Mouse (Mus musculus) intestine, embryonic 14.5 days (tissue): ENCODE measurements around the gene Stk10. TPM values are rescaled to one million over a fixed set of nuclear protein-coding genes. Genes with fewer than 3 reads are reported as not detected.
"Not testable (repeated sequence)": the region's sequence is repeated elsewhere in the genome, so short reads cannot be mapped to it uniquely, and the experiment has no call there.

ENCODE experiments used
- ATAC-seq: fragments of 200-750 bp; cut with Nextera tagmentation; replicated peaks from 2 replicates; pipeline ENCODE4 v1.8.0; 2017; ENCODE audit warnings: low read depth, moderate number of reproducible peaks, moderate TSS enrichment, moderate library complexity; ENCODE audit not compliant: low FRiP score, low TSS enrichment
- DNase-seq: peaks from one replicate; pipeline ENCODE4 v3.0.0-alpha.2; 2018; ENCODE audit warnings: low spot score
- H3K27ac ChIP-seq: fragments of 300-500 bp; sonication (generic); 2 replicates; pipeline ENCODE4 v1.5.1; 2014; ENCODE audit warnings: low read depth, mild to moderate bottlenecking, control low read depth
- H3K27me3 ChIP-seq: fragments of 300-500 bp; sonication (generic); replicated peaks from 2 replicates; pipeline ENCODE4 v1.6.1; 2014; ENCODE audit warnings: low read length, control low read depth; ENCODE audit not compliant: control insufficient read depth, insufficient read depth
- H3K36me3 ChIP-seq: fragments of 300-500 bp; sonication (generic); 2 replicates; pipeline ENCODE4 v1.6.1; 2014; ENCODE audit warnings: low read length, control low read depth; ENCODE audit not compliant: control insufficient read depth, insufficient read depth
- H3K4me1 ChIP-seq: fragments of 300-500 bp; sonication (generic); replicated peaks from 2 replicates; pipeline ENCODE4 v1.6.1; 2014; ENCODE audit warnings: low read length, control low read depth, mixed read lengths; ENCODE audit not compliant: control insufficient read depth, insufficient read depth
- H3K4me2 ChIP-seq: fragments of 300-500 bp; sonication (generic); 2 replicates; pipeline ENCODE4 v1.6.1; 2014; ENCODE audit warnings: low read length
- H3K4me3 ChIP-seq: fragments of 300-500 bp; sonication (generic); 2 replicates; pipeline ENCODE4 v1.5.1; 2014; ENCODE audit warnings: low read depth, low read length, control low read depth, mixed read lengths
- H3K9ac ChIP-seq: fragments of 300-500 bp; sonication (generic); 2 replicates; pipeline ENCODE4 v1.6.1; 2014; ENCODE audit warnings: mild to moderate bottlenecking, low read length
- H3K9me3 ChIP-seq: fragments of 300-500 bp; sonication (generic); 2 replicates; pipeline ENCODE4 v1.6.1; 2016; ENCODE audit warnings: low read length, control low read depth; ENCODE audit not compliant: control insufficient read depth
- WGBS: fragments of 180-500 bp; shearing (Covaris S2); extraction: QIAGEN DNeasy Blood & Tissue Kit; methylation state at CpG from one replicate; pipeline ENCODE4 v1.1.7; 2014; 5-methylcytosine and 5-hydroxymethylcytosine counted together
- polyA plus RNA-seq: library from polyadenylated mRNA; unstranded; fragments of >200 nt; fragmentation: Nextera tagmentation; extraction: Ambion mirVana; gene quantifications from 2 replicates; pipeline ENCODE4 v1.2.1, GENCODE M21; 2014

Gene Stk10
- polyA plus RNA-seq, 1 experiment from 2014 or later = 3.0 TPM

DNA sequence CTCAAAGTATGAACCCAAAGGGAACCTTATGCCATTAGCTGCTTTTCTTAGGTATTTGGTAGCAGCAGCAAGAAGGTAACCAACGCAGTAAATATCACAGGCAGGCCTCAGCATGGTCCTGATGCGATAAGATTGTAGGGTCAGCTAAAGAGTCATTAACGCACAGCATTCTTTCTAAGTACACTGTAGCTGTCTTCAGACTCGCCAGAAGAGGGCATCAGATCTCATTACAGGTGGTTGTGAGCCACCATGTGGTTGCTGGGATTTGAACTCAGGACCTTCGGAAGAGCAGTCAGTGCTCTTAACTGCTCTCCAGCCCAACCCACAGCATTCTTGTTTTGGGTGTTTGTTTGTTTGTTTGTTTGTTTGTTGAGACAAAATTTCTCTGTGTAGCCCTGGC, 85.5 kb downstream of the Stk10 start:
- Histone ChIP-seq H3K27ac (peak overlapping the region; percentile 92), H3K4me1 (peaks cover 20% of the 10 kb centered on the region)
- not testable (repeated sequence) for H3K9ac ChIP-seq, DNase-seq, H3K9me3 ChIP-seq, ATAC-seq, H3K27me3 ChIP-seq, H3K36me3 ChIP-seq, H3K4me2 ChIP-seq, H3K4me3 ChIP-seq
- 88% methylated on average over 5 of the region's 5 CpGs for WGBS

DNA sequence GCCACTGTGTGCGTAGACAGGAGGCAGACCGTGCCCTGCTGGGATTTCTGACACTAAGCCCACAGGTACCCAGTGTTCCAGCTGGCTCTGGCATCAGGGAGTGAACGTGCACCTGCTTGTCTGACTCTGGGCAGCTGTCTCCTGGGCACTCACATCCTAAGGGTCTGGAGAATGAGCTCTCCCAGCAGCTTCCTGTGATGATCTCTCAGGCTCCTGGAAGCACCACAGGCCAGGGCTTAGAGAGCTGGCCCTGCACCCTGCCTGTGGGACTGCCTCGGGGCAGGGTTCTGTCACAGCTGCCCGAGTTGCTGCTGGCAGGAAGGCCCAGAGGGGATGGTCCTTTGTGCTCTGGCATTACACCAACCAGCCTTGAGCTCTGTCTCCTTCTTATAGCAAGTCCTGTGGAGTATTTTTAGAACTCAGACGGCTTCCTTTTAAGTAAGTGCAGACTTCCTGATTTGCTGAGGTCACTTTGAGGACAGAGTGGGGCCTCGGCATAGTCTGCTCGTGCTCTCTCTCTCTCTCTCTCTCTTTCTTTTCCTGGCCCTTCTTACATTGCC, 86.2 kb downstream of the Stk10 start:
- Histone ChIP-seq H3K27me3 (no peaks in the 10 kb centered on the region), H3K9ac (no peak overlapping the region), H3K27ac (peak overlapping the region; percentile 92), H3K4me2 (no peak overlapping the region), H3K4me3 (no peak overlapping the region), H3K36me3 (no peaks in the 10 kb centered on the region; the same call in 1 of the 2 replicates), H3K9me3 (no peaks in the 10 kb centered on the region), H3K4me1 (peaks cover 20% of the 10 kb centered on the region)
- WGBS = 26% methylated on average over 8 of the region's 8 CpGs
- DNase-seq (peak; percentile 76), ATAC-seq (peak; percentile 82)

GRCm38 (mm10) chr11:32619866-32620456, 86.9 kb downstream of the Stk10 start:
- WGBS = 76% methylated on average over 6 of the region's 6 CpGs

DNA sequence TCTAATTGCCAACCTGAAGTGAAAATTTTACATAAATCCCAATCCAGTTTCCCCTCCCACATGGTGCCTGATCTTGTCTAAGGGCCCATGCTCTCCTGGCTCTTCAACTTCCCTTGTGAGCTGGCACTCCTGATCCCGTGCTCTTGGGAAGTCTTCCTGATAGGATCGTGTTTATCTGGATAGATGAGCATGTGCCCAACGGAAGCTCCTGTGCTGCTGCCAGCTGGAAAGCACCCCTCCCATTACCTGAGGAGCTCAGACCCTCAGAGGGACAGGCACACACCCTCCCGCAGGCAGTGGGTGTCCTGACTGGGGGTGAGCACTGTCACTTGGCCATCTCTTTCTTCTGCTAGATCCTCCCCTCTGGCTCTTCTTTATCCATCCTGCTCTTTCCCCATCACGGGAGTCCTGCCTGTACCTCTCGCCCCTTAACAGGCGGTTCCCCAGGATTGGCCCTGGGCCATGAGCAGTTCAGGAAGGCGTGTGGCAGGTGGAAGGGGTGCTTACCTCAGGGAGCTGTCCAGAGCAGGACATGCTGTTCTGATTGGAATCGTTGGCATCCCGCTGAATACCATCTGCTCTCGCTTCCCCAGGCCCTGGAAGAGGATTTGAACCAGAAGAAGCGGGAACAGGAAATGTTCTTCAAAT, 88.8 kb downstream of the Stk10 start:
- no peak for ATAC-seq
- DNase-seq = no peak
- H3K9me3 ChIP-seq = no peaks in the 10 kb centered on the region
- H3K36me3 ChIP-seq = no peaks in the 10 kb centered on the region; the same call in 1 of the 2 replicates
- 82% methylated on average over 12 of the region's 12 CpGs for WGBS
- H3K27me3 ChIP-seq = no peaks in the 10 kb centered on the region
- H3K9ac ChIP-seq = no peak overlapping the region
- no peak overlapping the region for H3K27ac ChIP-seq
- no peak overlapping the region for H3K4me3 ChIP-seq
- no peak overlapping the region for H3K4me2 ChIP-seq
- peaks cover 20% of the 10 kb centered on the region for H3K4me1 ChIP-seq

More at GRCm38 (mm10) chr11:32619866-32620456, 86.9 kb downstream of the Stk10 start:
- ATAC-seq (no peak), DNase-seq (no peak)
- Histone ChIP-seq H3K36me3 (no peaks in the 10 kb centered on the region; the same call in 1 of the 2 replicates), H3K4me1 (peaks cover 20% of the 10 kb centered on the region), H3K27me3 (no peaks in the 10 kb centered on the region), H3K27ac (peak overlapping the region; percentile 92), H3K9me3 (no peaks in the 10 kb centered on the region), H3K4me2 (no peak overlapping the region), H3K9ac (no peak overlapping the region), H3K4me3 (no peak overlapping the region)

DNA sequence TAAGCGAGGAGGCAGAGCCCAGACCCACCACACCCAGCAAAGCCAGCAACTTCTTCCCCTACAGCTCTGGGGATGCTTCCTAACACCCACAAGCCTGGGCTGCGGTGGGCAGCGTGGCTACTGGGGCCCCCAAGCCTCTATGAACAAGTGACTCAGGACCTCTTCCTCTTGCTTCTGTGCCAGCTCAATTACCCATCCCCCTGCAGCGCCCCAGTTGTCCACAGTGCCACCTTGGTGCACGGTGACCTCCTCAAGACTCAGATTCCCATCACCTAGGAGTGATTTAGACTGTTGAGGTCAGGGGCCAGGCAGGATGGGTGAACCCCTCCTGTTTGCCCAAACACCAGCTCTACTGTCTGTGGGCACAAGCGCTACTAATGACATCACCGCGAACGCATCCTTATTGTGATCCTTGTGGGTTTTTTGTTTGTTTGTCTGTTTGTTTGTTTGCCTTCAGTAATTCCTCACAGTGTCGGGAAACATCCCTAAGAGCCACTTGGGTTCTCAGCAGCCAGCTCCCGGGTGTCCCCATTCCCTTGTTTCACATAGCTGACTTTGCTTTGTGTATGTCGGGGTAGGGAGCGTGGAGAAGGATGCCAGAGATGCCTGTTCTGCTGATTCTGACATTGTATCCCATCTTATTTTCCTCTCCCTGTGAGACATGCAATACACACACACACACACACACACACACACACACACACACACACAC, 89.5 kb downstream of the Stk10 start:
- Histone ChIP-seq H3K9me3 (no peaks in the 10 kb centered on the region), H3K4me3 (no peak overlapping the region), H3K36me3 (no peaks in the 10 kb centered on the region; the same call in 1 of the 2 replicates), H3K27me3 (no peaks in the 10 kb centered on the region), H3K4me1 (peaks cover 20% of the 10 kb centered on the region), H3K27ac (no peak overlapping the region), H3K4me2 (no peak overlapping the region), H3K9ac (no peak overlapping the region)
- 88% methylated on average over 13 of the region's 13 CpGs for WGBS
- no peak for ATAC-seq
- DNase-seq = no peak

- H3K27ac ChIP-seq = no peak overlapping the region
- ATAC-seq (no peak), DNase-seq (no peak)
- no peaks in the 10 kb centered on the region for H3K9me3 ChIP-seq
- WGBS = 79% methylated on average over 5 of the region's 5 CpGs
- H3K27me3 ChIP-seq = no peaks in the 10 kb centered on the region
- no peak overlapping the region for H3K9ac ChIP-seq
- H3K4me2 ChIP-seq = no peak overlapping the region
- H3K4me1 ChIP-seq = peaks cover 20% of the 10 kb centered on the region
- H3K36me3 ChIP-seq = no peaks in the 10 kb centered on the region; the same call in 1 of the 2 replicates
- H3K4me3 ChIP-seq = no peak overlapping the region
Observed at GRCm38 (mm10) chr11:32623236-32623635, 90.1 kb downstream of the Stk10 start.

- ATAC-seq (no peak), DNase-seq (no peak)
- 80% methylated on average over 6 of the region's 6 CpGs for WGBS
- Histone ChIP-seq H3K9me3 (no peaks in the 10 kb centered on the region), H3K4me1 (peaks cover 17% of the 10 kb centered on the region), H3K9ac (no peak overlapping the region), H3K4me3 (no peak overlapping the region), H3K27ac (no peak overlapping the region), H3K36me3 (no peaks in the 10 kb centered on the region; the same call in 1 of the 2 replicates), H3K27me3 (no peaks in the 10 kb centered on the region), H3K4me2 (no peak overlapping the region)
Observed at GRCm38 (mm10) chr11:32623912-32624311, 90.8 kb downstream of the Stk10 start.

GRCm38 (mm10) chr11:32625677-32626076, 92.6 kb downstream of the Stk10 start:
- Histone ChIP-seq H3K4me3 (no peak overlapping the region), H3K27ac (no peak overlapping the region), H3K9ac (no peak overlapping the region), H3K36me3 (no peaks in the 10 kb centered on the region; the same call in 1 of the 2 replicates), H3K4me2 (no peak overlapping the region), H3K4me1 (no peaks in the 10 kb centered on the region), H3K27me3 (no peaks in the 10 kb centered on the region), H3K9me3 (no peaks in the 10 kb centered on the region)
- DNase-seq (no peak), ATAC-seq (no peak)
- WGBS = 36% methylated on average over 1 of the region's 1 CpGs
